Mouse (Mus musculus) forebrain, embryonic 10.5 days (tissue): ENCODE results near the gene Scly. TPM values are rescaled to one million over a fixed set of nuclear protein-coding genes. Genes with fewer than 3 reads are reported as not detected.

Experiments used
- DNase-seq: peaks from one replicate; pipeline ENCODE4 v3.0.0-alpha.2; 2017; ENCODE audit warnings: low spot score; ENCODE audit errors: extremely low spot score
- H3K27ac ChIP-seq: fragments of 300-500 bp; sonication (generic); 2 replicates; pipeline ENCODE4 v1.5.1; 2016; ENCODE audit warnings: mild to moderate bottlenecking
- H3K27me3 ChIP-seq: fragments of 300-500 bp; sonication (generic); 2 replicates; pipeline ENCODE4 v1.6.1; 2016; ENCODE audit warnings: mild to moderate bottlenecking; ENCODE audit not compliant: poor library complexity, severe bottlenecking
- H3K36me3 ChIP-seq: fragments of 300-500 bp; sonication (generic); replicated peaks from 2 replicates; pipeline ENCODE4 v1.6.1; 2016; ENCODE audit warnings: mild to moderate bottlenecking, moderate library complexity
- H3K4me1 ChIP-seq: fragments of 300-500 bp; sonication (generic); 2 replicates; pipeline ENCODE4 v1.6.1; 2016
- H3K4me3 ChIP-seq: fragments of 300-500 bp; sonication (generic); 2 replicates; pipeline ENCODE4 v1.5.1; 2016; ENCODE audit warnings: mild to moderate bottlenecking, moderate library complexity
- H3K9me3 ChIP-seq: fragments of 300-500 bp; sonication (generic); 2 replicates; pipeline ENCODE4 v1.6.1; 2016; ENCODE audit warnings: mild to moderate bottlenecking, moderate library complexity
- WGBS: fragments of 180-500 bp; shearing (Covaris S2); methylation state at CpG from one replicate; pipeline ENCODE4 v1.1.7; 2016; 5-methylcytosine and 5-hydroxymethylcytosine counted together
- polyA plus RNA-seq: library from polyadenylated mRNA; unstranded; fragments of >200 nt; fragmentation: Nextera tagmentation; extraction: Ambion mirVana; gene quantifications from 2 replicates; pipeline ENCODE4 v1.2.1, GENCODE M21; 2016

Scly gene
- polyA plus RNA-seq, 1 experiment from 2014 or later, result 18.5 TPM

GRCm38 (mm10) chr1:91278410-91279119, 19.6 kb upstream of the Scly start:
- H3K36me3 ChIP-seq, result peaks cover 83% of the 10 kb centered on the region
- DNase-seq, result no peak
- no peaks in the 10 kb centered on the region for H3K27me3 ChIP-seq
- no peak overlapping the region for H3K4me3 ChIP-seq
- H3K27ac ChIP-seq, result no peak overlapping the region
- H3K9me3 ChIP-seq, result no peaks in the 10 kb centered on the region
- 95% methylated on average over 3 of the region's 3 CpGs for WGBS
- no peaks in the 10 kb centered on the region for H3K4me1 ChIP-seq

DNA sequence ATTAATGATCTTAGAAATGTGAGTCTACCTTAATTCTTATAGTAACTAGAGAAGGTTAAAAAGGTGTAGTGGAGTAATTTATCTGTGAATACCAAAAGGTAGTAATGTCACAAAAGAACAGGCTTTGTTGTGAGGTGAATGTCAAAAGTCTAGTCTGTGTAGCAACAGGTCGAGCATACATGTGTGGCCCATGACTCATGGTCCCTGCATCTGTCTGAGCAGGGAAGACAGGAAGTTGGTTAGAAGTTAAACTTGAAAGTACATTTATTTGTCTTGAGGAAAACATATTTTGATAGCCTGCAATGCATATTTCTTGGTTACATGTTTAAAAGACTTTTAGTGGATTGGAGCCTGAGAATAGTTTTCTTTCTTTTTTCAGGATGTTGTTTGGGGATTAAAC, 19.0 kb upstream of the Scly start:
- peaks cover 87% of the 10 kb centered on the region for H3K36me3 ChIP-seq
- no peak for DNase-seq
- H3K27me3 ChIP-seq, result no peaks in the 10 kb centered on the region
- H3K4me3 ChIP-seq, result no peak overlapping the region
- H3K27ac ChIP-seq, result no peak overlapping the region
- H3K9me3 ChIP-seq, result no peaks in the 10 kb centered on the region
- WGBS, result 93% methylated on average over 1 of the region's 1 CpGs
- no peaks in the 10 kb centered on the region for H3K4me1 ChIP-seq

- Histone ChIP-seq H3K4me1 (no peaks in the 10 kb centered on the region), H3K27ac (no peak overlapping the region), H3K27me3 (no peaks in the 10 kb centered on the region), H3K9me3 (no peaks in the 10 kb centered on the region), H3K36me3 (peaks cover 90% of the 10 kb centered on the region), H3K4me3 (no peak overlapping the region)
- no peak for DNase-seq
- WGBS, result 94% methylated on average over 1 of the region's 1 CpGs
Observed at GRCm38 (mm10) chr1:91282582-91282981, 15.6 kb upstream of the Scly start.

DNA sequence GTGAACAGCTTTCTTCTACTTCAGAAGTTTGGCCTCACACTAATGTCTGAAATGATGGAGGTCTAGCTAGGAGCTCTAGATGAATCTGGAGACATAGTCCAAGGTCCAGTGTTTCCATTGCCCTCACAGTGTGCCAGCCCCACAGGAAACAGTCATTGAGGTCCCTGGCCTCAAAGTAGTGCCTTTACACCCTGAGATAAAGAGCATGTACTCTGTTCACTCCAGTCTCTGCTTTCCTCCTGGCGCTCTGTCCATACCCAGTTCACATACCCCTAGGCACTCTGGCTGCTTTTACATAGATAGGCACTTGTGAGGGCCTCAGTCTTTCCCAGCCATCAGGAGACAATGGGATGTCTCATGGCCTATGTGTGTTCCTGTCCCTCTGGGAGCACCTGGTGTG, 8.8 kb upstream of the Scly start:
- WGBS, result 90% methylated on average over 1 of the region's 1 CpGs
- Histone ChIP-seq H3K9me3 (no peaks in the 10 kb centered on the region), H3K27me3 (no peaks in the 10 kb centered on the region), H3K27ac (no peak overlapping the region), H3K4me3 (no peak overlapping the region), H3K4me1 (no peaks in the 10 kb centered on the region), H3K36me3 (peaks cover 62% of the 10 kb centered on the region)
- no peak for DNase-seq

- no peaks in the 10 kb centered on the region for H3K9me3 ChIP-seq
- no peaks in the 10 kb centered on the region for H3K4me1 ChIP-seq
- H3K36me3 ChIP-seq, result peaks cover 45% of the 10 kb centered on the region
- 93% methylated on average over 11 of the region's 11 CpGs for WGBS
- H3K4me3 ChIP-seq, result no peak overlapping the region
- no peak for DNase-seq
- H3K27ac ChIP-seq, result no peak overlapping the region
- no peaks in the 10 kb centered on the region for H3K27me3 ChIP-seq
Observed at GRCm38 (mm10) chr1:91292101-91292825, 5.9 kb upstream of the Scly start.

DNA sequence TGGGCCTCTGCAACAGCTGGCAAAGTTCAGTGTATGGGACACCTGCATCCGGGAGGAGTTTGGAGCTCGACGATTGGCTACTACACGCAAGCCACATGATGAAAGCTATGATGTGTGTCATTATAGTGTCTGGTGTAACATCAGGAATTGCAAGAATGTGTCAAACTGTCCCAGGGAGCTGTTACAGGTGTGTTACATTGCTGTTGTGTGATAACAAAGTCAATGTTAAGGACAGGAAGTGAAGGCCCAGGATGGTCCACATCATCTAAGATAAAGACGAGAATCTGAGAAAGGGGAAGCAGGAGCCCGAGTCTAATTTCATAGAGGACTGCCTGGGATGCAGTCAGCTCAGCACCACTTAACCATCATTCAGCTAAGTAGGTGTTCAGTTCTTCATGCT, 2.6 kb upstream of the Scly start:
- DNase-seq, result no peak
- Histone ChIP-seq H3K4me3 (no peak overlapping the region), H3K4me1 (peaks cover 19% of the 10 kb centered on the region), H3K27ac (no peak overlapping the region), H3K9me3 (no peaks in the 10 kb centered on the region), H3K36me3 (peaks cover 23% of the 10 kb centered on the region), H3K27me3 (no peaks in the 10 kb centered on the region)
- 92% methylated on average over 6 of the region's 6 CpGs for WGBS

DNA sequence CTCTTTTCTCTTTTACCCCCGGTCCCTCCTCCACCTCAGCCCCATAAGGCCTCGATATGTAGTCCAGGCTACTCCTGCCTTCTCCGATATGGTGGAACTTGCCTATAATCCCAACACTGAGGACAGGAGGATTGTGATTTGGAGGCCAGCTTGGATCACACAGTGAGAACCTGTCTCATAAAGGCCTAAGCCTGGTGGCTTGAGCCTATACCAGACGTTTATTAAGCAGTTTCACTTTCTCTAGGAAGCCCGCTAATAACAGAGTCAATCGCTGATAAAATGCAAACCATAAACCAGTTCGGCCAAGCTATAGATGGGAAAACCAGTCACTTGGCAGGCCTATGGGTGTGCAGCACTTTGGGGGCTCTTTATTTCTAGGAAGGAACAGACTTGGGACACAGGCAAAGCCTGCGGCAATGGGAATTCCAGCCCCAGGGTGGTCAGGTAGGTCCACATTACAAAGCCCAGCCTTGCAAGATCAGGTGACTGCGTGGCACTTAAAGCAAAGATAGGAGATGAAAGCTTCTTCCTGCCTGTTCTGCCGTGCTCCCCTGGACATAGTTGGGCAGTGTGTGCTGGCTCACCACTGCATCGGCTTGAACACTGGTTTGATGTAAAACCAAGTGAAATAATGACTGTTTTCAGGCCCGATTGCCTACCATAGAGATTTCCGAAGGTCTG, 1.0 kb downstream of the Scly start:
- Histone ChIP-seq H3K4me3 (peak overlapping the region; percentile 90), H3K36me3 (peaks cover 26% of the 10 kb centered on the region), H3K27me3 (no peaks in the 10 kb centered on the region), H3K4me1 (peaks cover 19% of the 10 kb centered on the region), H3K9me3 (no peaks in the 10 kb centered on the region), H3K27ac (peak overlapping the region; percentile 87; the same call in 1 of the 2 replicates)
- WGBS, result 84% methylated on average over 13 of the region's 13 CpGs
- DNase-seq, result no peak

DNA sequence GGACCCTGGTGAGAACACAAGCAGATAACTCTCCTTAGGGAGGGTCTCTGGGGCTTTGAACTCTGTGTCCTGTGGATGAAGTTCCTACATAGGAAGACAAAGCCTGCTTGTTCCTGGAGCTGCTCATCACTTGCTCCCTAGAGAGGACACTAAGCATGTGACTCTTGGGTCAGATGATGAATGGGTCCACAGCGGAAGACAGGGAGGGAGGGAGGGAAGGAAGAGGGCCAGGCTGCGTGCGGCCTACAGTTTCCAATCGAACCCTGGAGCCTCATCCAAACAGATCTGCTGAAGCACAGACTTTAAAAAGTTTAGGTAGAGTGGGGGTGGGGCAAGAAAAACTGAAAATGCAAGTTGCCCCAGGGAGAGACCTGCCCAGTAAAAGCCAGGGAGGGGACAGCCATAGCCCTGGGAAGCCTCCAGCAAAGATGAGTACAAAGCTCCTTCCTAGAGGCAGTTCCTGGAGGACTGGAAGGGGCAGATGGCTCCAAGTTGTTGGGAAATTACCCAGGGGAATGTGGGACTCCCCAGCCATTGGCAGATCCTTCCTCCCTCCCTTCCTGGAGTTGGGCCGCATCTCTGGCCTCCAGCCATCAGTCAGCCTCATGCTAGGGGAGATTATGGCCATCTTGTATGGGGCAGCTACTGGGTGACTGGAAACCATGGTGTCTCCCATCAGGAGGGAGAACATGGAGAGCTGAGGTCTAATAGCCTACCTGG, 1.7 kb downstream of the Scly start:
- no peaks in the 10 kb centered on the region for H3K9me3 ChIP-seq
- WGBS, result 78% methylated on average over 5 of the region's 5 CpGs

DNA sequence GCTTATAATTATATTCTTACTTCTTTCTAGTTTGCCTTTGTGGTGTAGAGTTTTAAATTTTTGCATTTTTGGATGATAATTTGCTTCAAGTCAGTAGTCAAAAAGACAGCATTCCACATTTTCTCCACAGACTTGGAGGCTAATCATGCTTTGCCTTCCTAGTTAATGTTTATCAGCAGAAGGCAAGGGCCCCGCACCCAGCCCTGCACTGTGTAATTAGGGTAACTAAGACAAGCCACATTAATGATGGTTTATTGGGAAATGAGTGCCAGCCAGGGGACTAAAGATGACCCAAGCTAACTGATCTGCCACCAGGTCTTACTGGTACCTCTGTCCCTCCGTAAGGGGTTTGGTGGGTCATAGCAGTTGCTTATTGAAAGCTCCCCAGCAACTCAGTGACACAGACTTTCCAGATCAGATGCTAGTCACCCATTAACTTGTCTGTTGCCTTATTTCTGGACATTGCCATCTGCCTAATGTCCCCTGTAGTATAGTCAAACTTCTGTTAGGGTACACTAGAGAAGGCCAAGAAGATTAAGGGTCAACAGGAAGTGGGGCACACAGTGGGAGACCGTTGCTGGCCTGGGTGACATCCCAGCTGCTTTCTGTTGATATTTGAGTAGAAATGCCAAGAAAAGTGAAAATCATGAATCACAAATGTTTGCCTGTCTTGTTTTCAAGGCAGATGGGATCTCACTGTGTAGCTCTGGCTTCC, 3.2 kb downstream of the Scly start:
- H3K9me3 ChIP-seq, result no peaks in the 10 kb centered on the region
- H3K27me3 ChIP-seq, result no peaks in the 10 kb centered on the region
- no peak overlapping the region for H3K4me3 ChIP-seq
- 90% methylated on average over 3 of the region's 3 CpGs for WGBS
- DNase-seq, result no peak
- no peak overlapping the region for H3K27ac ChIP-seq
- H3K36me3 ChIP-seq, result peaks cover 30% of the 10 kb centered on the region
- peaks cover 19% of the 10 kb centered on the region for H3K4me1 ChIP-seq

More for the DNA sequence above, 1.7 kb downstream of the Scly start:
- H3K4me3 ChIP-seq, result no peak overlapping the region
- H3K36me3 ChIP-seq, result peaks cover 25% of the 10 kb centered on the region
- H3K27ac ChIP-seq, result no peak overlapping the region
- H3K4me1 ChIP-seq, result peaks cover 19% of the 10 kb centered on the region
- H3K27me3 ChIP-seq, result no peaks in the 10 kb centered on the region
- no peak for DNase-seq

DNA sequence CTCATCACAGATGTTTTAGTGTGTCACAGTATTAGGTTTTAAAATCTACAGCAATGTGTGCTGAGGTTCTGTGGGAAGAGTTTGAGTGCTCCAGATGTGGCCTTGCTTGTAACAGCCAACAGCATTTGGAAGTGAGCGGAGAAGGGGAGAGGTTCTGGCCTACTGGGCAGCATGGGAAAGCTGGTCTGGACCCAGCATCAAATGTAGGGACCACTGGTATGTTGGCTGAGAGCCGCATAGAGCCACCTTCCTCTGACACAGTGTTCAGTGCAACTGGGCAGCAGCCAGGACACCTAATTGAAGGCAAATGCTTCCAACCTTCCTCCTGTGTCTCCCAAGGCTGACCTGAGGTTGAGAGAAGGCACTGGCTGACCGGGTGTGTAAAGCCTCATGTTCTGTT, 3.9 kb downstream of the Scly start:
- no peak overlapping the region for H3K27ac ChIP-seq
- no peaks in the 10 kb centered on the region for H3K27me3 ChIP-seq
- H3K9me3 ChIP-seq, result no peaks in the 10 kb centered on the region
- no peak overlapping the region for H3K4me3 ChIP-seq
- WGBS, result 92% methylated on average over 3 of the region's 3 CpGs
- no peak for DNase-seq
- peaks cover 35% of the 10 kb centered on the region for H3K36me3 ChIP-seq
- peaks cover 19% of the 10 kb centered on the region for H3K4me1 ChIP-seq

GRCm38 (mm10) chr1:91304621-91305020, 6.5 kb downstream of the Scly start:
- Histone ChIP-seq H3K27ac (no peak overlapping the region), H3K4me3 (no peak overlapping the region), H3K36me3 (peaks cover 59% of the 10 kb centered on the region), H3K27me3 (no peaks in the 10 kb centered on the region), H3K4me1 (peaks cover 4% of the 10 kb centered on the region; the same call in 1 of the 2 replicates), H3K9me3 (no peaks in the 10 kb centered on the region)
- WGBS, result 90% methylated on average over 4 of the region's 4 CpGs
- DNase-seq, result no peak
